Mouse (Mus musculus): ENCODE data around the gene Homer3.

- TF ChIP-seq CTCF (IDR thresholded peaks at IDR 0.05; ENCODE audit: low read depth) (peak; percentile 73), EP300 (optimal IDR thresholded peaks at IDR 0.05) (no peak)
These were observed 26.7 kb downstream of the Homer3 start for GRCm38 (mm10) chr8:70309311-70309710.

Data from stomach, postnatal 0 days (tissue).